Mouse (Mus musculus) liver, embryonic 16.5 days (tissue): ENCODE data around the gene Gm11437. TPM values are rescaled to one million over a fixed set of nuclear protein-coding genes. Genes with fewer than 3 reads are reported as not detected.

Experiments used
- ATAC-seq: fragments of 200-750 bp; cut with Nextera tagmentation; 2 replicates; pipeline ENCODE4 v1.8.0; 2017; ENCODE audit warnings: low read depth, mild to moderate bottlenecking, moderate number of reproducible peaks, moderate library complexity
- H3K27ac ChIP-seq: fragments of 300-500 bp; sonication (generic); 2 replicates; pipeline ENCODE4 v1.5.1; 2014; ENCODE audit warnings: mild to moderate bottlenecking, low read length
- H3K27me3 ChIP-seq: fragments of 300-500 bp; sonication (generic); 2 replicates; pipeline ENCODE4 v1.6.1; 2014; ENCODE audit warnings: low read depth, low read length, mixed read lengths; ENCODE audit not compliant: control insufficient read depth, insufficient read depth
- H3K36me3 ChIP-seq: fragments of 300-500 bp; sonication (generic); 2 replicates; pipeline ENCODE4 v1.6.1; 2014; ENCODE audit warnings: mild to moderate bottlenecking; ENCODE audit not compliant: control insufficient read depth, insufficient read depth
- H3K4me1 ChIP-seq: fragments of 300-500 bp; sonication (generic); 2 replicates; pipeline ENCODE4 v1.6.1; 2014; ENCODE audit warnings: low read depth, low read length, mixed read lengths; ENCODE audit not compliant: control insufficient read depth
- H3K4me2 ChIP-seq: fragments of 300-500 bp; sonication (generic); 2 replicates; pipeline ENCODE4 v1.6.1; 2014; ENCODE audit warnings: low read depth, low read length, mixed read lengths
- H3K4me3 ChIP-seq: fragments of 300-500 bp; sonication (generic); 2 replicates; pipeline ENCODE4 v1.5.1; 2014; ENCODE audit warnings: low read depth, mild to moderate bottlenecking, low read length
- H3K9ac ChIP-seq: fragments of 300-500 bp; sonication (generic); 2 replicates; pipeline ENCODE4 v1.6.1; 2014; ENCODE audit warnings: low read depth, low read length
- H3K9me3 ChIP-seq: fragments of 300-500 bp; sonication (generic); replicated peaks from 2 replicates; pipeline ENCODE4 v1.6.1; 2016; ENCODE audit warnings: low read length; ENCODE audit not compliant: control insufficient read depth
- WGBS: fragments of 180-500 bp; shearing (Covaris S2); extraction: QIAGEN DNeasy Blood & Tissue Kit; methylation state at CpG from one replicate; pipeline ENCODE4 v1.1.7; 2014; ENCODE audit not compliant: insufficient replicate concordance; 5-methylcytosine and 5-hydroxymethylcytosine counted together
- polyA plus RNA-seq: library from polyadenylated mRNA; unstranded; fragments of >200 nt; fragmentation: Nextera tagmentation; extraction: Ambion mirVana; gene quantifications from 2 replicates; pipeline ENCODE4 v1.2.1, GENCODE M21; 2015

The Gm11437 gene
- not detected in 2 replicates for polyA plus RNA-seq

DNA sequence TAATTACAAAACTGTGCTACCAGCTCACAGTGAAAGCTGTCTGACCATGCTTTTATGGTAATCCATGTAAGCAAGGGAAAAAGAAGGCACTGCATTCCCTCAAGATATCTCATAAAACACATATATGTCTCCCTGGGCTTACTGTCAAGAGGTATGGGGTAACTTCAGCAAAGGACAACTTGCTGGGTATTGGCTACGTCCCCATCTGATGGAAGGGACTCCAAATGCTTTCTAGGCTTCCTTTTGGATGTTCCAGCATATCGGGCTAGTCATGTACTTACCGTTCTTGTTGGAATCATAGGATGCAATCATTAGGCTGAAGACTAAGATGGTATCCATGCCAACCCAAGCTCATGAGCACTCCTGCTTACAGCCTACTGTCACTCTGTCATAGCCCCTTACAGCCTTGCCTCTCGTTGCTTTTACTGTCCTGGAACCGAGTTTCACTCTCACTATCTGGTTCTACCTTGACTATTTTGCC is at the start of gene Gm11437:
TSS of gene Gm11437 (minus strand) at position 431 of the 481 bp plus-strand sequence.
- 55% methylated on average over 5 of the region's 5 CpGs for WGBS
- H3K27ac ChIP-seq: no peak within 1 kb of the TSS
- H3K4me2 ChIP-seq: no peak within 1 kb of the TSS
- no peaks in the 10 kb centered on the region for H3K36me3 ChIP-seq
- no peak for ATAC-seq
- no peaks in the 10 kb centered on the region for H3K9me3 ChIP-seq
- H3K4me3 ChIP-seq: no peak within 1 kb of the TSS
- H3K9ac ChIP-seq: no peak within 1 kb of the TSS
- no peaks in the 10 kb centered on the region for H3K27me3 ChIP-seq
- no peaks in the 10 kb centered on the region for H3K4me1 ChIP-seq

- Histone ChIP-seq H3K36me3 (no peaks in the 10 kb centered on the region), H3K4me3 (no peak overlapping the region), H3K27me3 (no peaks in the 10 kb centered on the region), H3K9ac (no peak overlapping the region), H3K4me2 (no peak overlapping the region), H3K4me1 (no peaks in the 10 kb centered on the region), H3K9me3 (no peaks in the 10 kb centered on the region), H3K27ac (no peak overlapping the region)
- ATAC-seq: no peak
- WGBS: 84% methylated on average over 6 of the region's 6 CpGs
Measured at GRCm38 (mm10) chr11:84210876-84211275, 43.6 kb upstream of the Gm11437 start.

- WGBS: 46% methylated on average over 4 of the region's 4 CpGs
- H3K4me1 ChIP-seq: no peaks in the 10 kb centered on the region
- no peak overlapping the region for H3K9ac ChIP-seq
- no peak for ATAC-seq
- no peaks in the 10 kb centered on the region for H3K27me3 ChIP-seq
- H3K4me3 ChIP-seq: no peak overlapping the region
- H3K36me3 ChIP-seq: no peaks in the 10 kb centered on the region
- H3K9me3 ChIP-seq: no peaks in the 10 kb centered on the region
- no peak overlapping the region for H3K4me2 ChIP-seq
- H3K27ac ChIP-seq: no peak overlapping the region
Measured at GRCm38 (mm10) chr11:84205776-84206175, 38.5 kb upstream of the Gm11437 start.

GRCm38 (mm10) chr11:84197607-84198402 is 30.5 kb upstream of the Gm11437 start:
- ATAC-seq: no peak
- Histone ChIP-seq H3K9ac (no peak overlapping the region), H3K27me3 (no peaks in the 10 kb centered on the region), H3K4me1 (peaks cover 4% of the 10 kb centered on the region), H3K4me2 (no peak overlapping the region), H3K4me3 (no peak overlapping the region), H3K36me3 (peaks cover 3% of the 10 kb centered on the region; the same call in 1 of the 2 replicates), H3K27ac (no peak overlapping the region), H3K9me3 (no peaks in the 10 kb centered on the region)
- 84% methylated on average over 3 of the region's 3 CpGs for WGBS

GRCm38 (mm10) chr11:84194751-84195150 is 27.5 kb upstream of the Gm11437 start:
- Histone ChIP-seq H3K27ac (no peak overlapping the region), H3K4me2 (no peak overlapping the region), H3K27me3 (no peaks in the 10 kb centered on the region), H3K4me1 (peaks cover 4% of the 10 kb centered on the region), H3K9me3 (no peaks in the 10 kb centered on the region), H3K4me3 (no peak overlapping the region), H3K9ac (no peak overlapping the region), H3K36me3 (peaks cover 3% of the 10 kb centered on the region; the same call in 1 of the 2 replicates)
- no peak for ATAC-seq
- WGBS: 77% methylated on average over 3 of the region's 3 CpGs

DNA sequence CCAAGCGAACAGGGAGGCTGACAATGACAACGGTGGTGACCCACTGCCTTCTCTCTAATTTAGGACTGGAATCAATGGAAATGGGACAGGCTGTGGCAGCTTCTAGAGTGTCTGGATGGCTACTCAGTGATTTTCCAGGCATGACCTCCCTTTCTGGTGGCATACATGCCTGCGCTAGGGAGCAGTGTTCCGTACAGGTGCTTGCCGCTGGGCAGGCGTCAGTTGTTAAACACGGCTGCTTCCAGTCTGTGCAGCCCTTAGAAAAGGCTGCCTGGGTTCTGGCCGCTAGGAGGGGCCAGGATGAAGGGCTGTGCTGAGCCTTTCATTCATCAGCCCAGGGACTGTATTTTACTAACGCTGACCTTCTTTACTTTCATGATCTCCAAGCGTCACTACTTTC is 26.0 kb upstream of the Gm11437 start:
- Histone ChIP-seq H3K4me1 (peaks cover 4% of the 10 kb centered on the region), H3K27me3 (no peaks in the 10 kb centered on the region), H3K9ac (no peak overlapping the region), H3K9me3 (no peaks in the 10 kb centered on the region), H3K36me3 (peaks cover 3% of the 10 kb centered on the region; the same call in 1 of the 2 replicates), H3K4me3 (no peak overlapping the region), H3K4me2 (no peak overlapping the region), H3K27ac (no peak overlapping the region)
- 80% methylated on average over 10 of the region's 10 CpGs for WGBS
- no peak for ATAC-seq

DNA sequence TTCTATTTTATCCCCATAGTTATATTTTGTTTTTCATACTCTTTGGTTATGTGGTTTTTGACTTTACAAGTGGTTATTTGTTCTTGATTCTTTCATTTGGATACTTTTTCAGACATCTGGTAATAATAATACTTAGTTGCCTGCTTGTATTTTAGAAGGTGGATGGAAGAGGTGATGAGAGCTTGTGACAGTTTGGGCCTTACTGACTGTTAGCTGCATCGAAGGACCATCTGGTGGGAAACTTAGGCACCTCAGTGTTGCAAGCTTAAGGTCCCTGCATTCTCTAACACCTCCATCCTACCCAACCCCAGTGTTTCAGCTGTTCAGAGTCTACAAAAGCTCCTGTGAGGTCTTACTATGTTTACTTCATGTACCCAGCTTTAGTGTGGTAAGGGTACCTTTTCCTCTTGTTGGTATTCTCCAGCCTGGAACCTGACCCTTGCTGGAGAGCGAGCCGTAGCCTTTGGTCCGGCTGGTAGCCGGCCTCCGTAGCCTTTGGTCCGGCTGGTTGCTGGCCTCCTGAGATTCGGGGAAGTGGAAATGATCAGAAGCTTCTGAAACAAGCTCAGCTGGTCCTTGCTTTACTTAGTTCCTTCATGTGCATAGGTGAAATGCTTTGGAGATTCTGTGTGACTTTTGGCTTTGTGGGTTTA is 23.4 kb upstream of the Gm11437 start:
- no peak overlapping the region for H3K4me3 ChIP-seq
- H3K4me2 ChIP-seq: no peak overlapping the region
- no peak overlapping the region for H3K9ac ChIP-seq
- ATAC-seq: no peak
- no peaks in the 10 kb centered on the region for H3K9me3 ChIP-seq
- WGBS: 79% methylated on average over 8 of the region's 8 CpGs
- H3K4me1 ChIP-seq: no peaks in the 10 kb centered on the region
- no peaks in the 10 kb centered on the region for H3K27me3 ChIP-seq
- H3K36me3 ChIP-seq: peaks cover 2% of the 10 kb centered on the region; the same call in 1 of the 2 replicates
- H3K27ac ChIP-seq: no peak overlapping the region

DNA sequence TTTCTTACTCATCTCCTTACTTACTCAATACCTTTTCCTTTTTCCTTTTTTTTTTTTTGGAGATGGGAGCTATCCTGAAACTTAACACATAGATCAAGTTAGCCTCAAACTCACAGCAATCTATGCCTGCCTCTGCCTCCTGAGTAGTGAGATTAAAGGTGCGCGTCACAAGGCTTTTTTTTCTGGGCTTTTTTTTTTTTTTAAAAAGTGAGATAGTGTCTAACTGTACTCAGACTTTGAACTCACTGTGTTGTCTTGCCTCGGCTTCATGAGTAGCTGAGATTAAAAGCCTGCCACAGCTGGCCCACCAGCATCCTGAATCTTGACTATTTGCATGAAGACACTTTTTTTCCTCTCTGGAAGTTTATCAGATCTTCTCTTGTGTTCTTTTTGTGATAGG is 21.3 kb upstream of the Gm11437 start:
- no peak overlapping the region for H3K4me3 ChIP-seq

GRCm38 (mm10) chr11:84181286-84181685 is 14.0 kb upstream of the Gm11437 start:
- H3K27ac ChIP-seq: no peak overlapping the region

More for the DNA sequence above, 21.3 kb upstream of the Gm11437 start:
- H3K9me3 ChIP-seq: no peaks in the 10 kb centered on the region
- ATAC-seq: no peak
- H3K4me1 ChIP-seq: no peaks in the 10 kb centered on the region
- no peaks in the 10 kb centered on the region for H3K27me3 ChIP-seq
- WGBS: 33% methylated on average over 3 of the region's 3 CpGs
- H3K27ac ChIP-seq: no peak overlapping the region
- H3K9ac ChIP-seq: no peak overlapping the region
- H3K36me3 ChIP-seq: no peaks in the 10 kb centered on the region
- no peak overlapping the region for H3K4me2 ChIP-seq

More at GRCm38 (mm10) chr11:84181286-84181685, 14.0 kb upstream of the Gm11437 start:
- H3K36me3 ChIP-seq: no peaks in the 10 kb centered on the region
- no peaks in the 10 kb centered on the region for H3K9me3 ChIP-seq
- H3K27me3 ChIP-seq: no peaks in the 10 kb centered on the region
- H3K4me3 ChIP-seq: peak overlapping the region; percentile 88
- 56% methylated on average over 2 of the region's 2 CpGs for WGBS
- peaks cover 12% of the 10 kb centered on the region for H3K4me1 ChIP-seq
- H3K4me2 ChIP-seq: peak overlapping the region; percentile 98
- no peak for ATAC-seq
- H3K9ac ChIP-seq: peak overlapping the region; percentile 83
